Mouse (Mus musculus) cerebellum, adult 2 months (tissue): ENCODE results near the gene Hcrtr2.

Source experiments
- CTCF ChIP-seq: fragments of 200-500 bp; IDR thresholded peaks from 2 replicates; pipeline ENCODE4 v1.5.1; 2011; ENCODE audit warnings: low read depth, mild to moderate bottlenecking, control low read depth, low read length, moderate library complexity, borderline replicate concordance; ENCODE audit not compliant: insufficient read depth
- POLR2A ChIP-seq: fragments of 200-500 bp; IDR thresholded peaks from 2 replicates; pipeline ENCODE4 v1.6.1; 2011; ENCODE audit warnings: low read length, control low read depth, borderline replicate concordance; ENCODE audit not compliant: insufficient read depth

DNA sequence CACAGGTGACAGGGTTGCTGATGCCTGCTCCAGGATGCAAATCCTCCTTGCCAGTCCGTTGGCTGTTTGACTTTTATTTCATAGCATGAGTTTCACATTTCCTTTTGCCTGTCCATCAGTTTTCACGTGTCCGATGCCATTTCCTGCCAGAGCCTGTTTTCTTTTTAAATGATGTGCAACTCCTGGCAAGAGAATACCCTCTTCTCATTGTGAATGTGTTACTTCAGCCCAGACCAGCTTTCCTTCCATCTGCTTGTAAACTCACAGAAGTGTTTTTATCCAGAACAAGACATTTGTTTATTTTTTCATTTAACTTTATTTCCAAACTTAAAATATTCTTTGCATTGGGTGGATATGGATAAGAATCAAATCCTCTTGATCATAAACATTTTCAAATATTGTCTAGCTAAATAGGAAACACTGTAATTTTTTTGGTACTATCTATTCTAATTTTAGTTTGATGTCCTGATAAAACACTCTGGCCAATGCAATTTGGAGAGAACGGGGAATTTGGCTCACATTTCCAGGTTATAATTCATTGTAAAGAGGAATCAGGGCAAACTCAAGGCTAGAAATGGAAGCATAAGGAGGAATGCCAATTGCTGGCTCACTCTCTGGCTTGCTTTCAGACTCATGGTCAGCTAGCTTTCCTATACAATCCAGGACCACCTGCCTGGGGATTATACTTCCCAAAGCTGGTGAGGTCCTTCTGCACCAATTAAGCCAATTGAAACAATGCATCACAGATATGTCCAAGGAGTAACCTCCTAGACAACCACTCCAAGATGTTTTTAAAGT, 106.3 kb downstream of the Hcrtr2 start:
- TF ChIP-seq CTCF (no peak), POLR2A (no peak)
